Mouse (Mus musculus): ENCODE measurements at regions not wholly inside any gene's neighbourhood (a gene's known extent, or its start where the extent isn't known, plus 50 kb on each side); places are given as distances from the start of the nearest gene placed in this dataset.

- DNase-seq: no peak
These were observed 68.6 kb upstream of the Id4 start for GRCm38 (mm10) chr13:48192476-48192875.

- DNase-seq: peak; percentile 13
These were observed 67.1 kb upstream of the Id4 start for GRCm38 (mm10) chr13:48193942-48194341.

GRCm38 (mm10) chr13:48207824-48208223 is 53.2 kb upstream of the Id4 start:
- DNase-seq: no peak

All from gastrocnemius, postnatal 25 days (tissue).